ENCODE assay signal across 21 mouse cellular contexts in the genomic region with DNA sequence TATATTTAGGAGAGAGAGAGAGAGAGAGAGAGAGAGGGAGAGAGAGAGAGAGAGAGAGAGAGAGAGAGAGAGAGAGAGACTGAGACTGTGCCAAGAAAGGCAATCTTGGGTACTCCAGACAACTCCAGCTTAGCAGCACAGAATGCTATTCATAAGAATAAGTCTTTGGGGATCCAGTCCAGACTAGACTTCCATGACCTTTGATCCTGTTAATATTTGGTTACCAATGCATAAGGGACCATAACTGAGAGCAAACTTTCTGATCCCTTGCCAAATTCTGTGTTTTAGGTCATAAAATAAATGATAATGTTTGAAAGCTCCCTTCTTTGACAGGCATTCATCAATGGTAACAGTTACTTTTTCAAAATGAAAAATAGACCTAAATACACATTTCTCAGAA. TPM values are rescaled to one million over a fixed set of nuclear protein-coding genes. Genes with fewer than 3 reads are reported as not detected.
DNase-seq lines count a peak whose midpoint lies in the region; TF ChIP-seq lines count a peak whose summit lies in the region.
"Had no signal": no experiment of that assay in that cellular context is flagged by ENCODE, and none has a peak within 500 bp of the region (broad histone marks: within the 10 kb centered on the region; RNA-seq: fewer than 3 reads in every experiment).

No protein-coding gene starts in this region.

- peak overlapping the region; percentile 38; the same call in 1 of the 2 replicates for H3K27ac ChIP-seq in gastrocnemius, adult 2 months
- H3K27ac ChIP-seq: embryonic facial prominence, embryonic 13.5 days; embryonic facial prominence, embryonic 15.5 days; forebrain, embryonic 10.5 days; forebrain, embryonic 12.5 days had no signal

- intact Hi-C loops in gastrocnemius, adult 2 months (cut with DNase I) = loop anchor here (10.0 kb wide), 1 partner anchor 101 kb away; no protein-coding TSS in a partner anchor

- H3K4me3 ChIP-seq in gastrocnemius, adult 2 months = peak overlapping the region; percentile 67
- H3K4me3 ChIP-seq: embryonic facial prominence, embryonic 13.5 days; embryonic facial prominence, embryonic 15.5 days; erythroblast, embryonic 14.5 days; forebrain, embryonic 10.5 days; forebrain, embryonic 12.5 days had no signal

- TF ChIP-seq CTCF in gastrocnemius, adult 2 months (IDR thresholded peaks at IDR 0.05) = no peak

- DNase-seq in embryo, embryonic 11 days = peak; percentile 12
- DNase-seq in embryo, embryonic 10 days (ENCODE audit: low spot score) = no peak
- DNase-seq in gastrocnemius, adult 2 months = no peak
- DNase-seq in gastrocnemius, postnatal 10 days = no peak
- peak; percentile 9 for DNase-seq in forelimb bud, embryonic 11.5 days (ENCODE audit: low read depth, low spot score)
- DNase-seq in right cerebral cortex, postnatal 36 days (ENCODE audit: low spot score in 2 of 2) = no peak
- DNase-seq: adrenal gland, adult 8-10 months; adrenal gland, postnatal 14 days; B cell, adult 2 months; cerebellum, adult 11-12 months; cerebellum, adult 8-10 months; cerebellum, adult 9-11 months; cerebellum, postnatal 14 days; cerebellum, postnatal 36 days had no signal

RNA-seq across cellular contexts. Expression of gene Dcn, which starts 6.7 kb away (rescaled TPM):
- 100 to 1,000 TPM; 271 to 502 TPM for total RNA-seq in gastrocnemius, adult 2 months (2021)
- total RNA-seq in gastrocnemius, postnatal 10 days (2021) = 100 to 1,000 TPM; 546 to 577 TPM
- total RNA-seq: CH12.LX; common myeloid progenitor, adult 5-6 weeks had no signal

Comparison
In these comparisons a context has a peak if more than half of its experiments do, and no peak if none do; other contexts are left out.
1. DNase-seq: peak in embryo, embryonic 11 days (single experiment) and forelimb bud, embryonic 11.5 days (single experiment); none in embryo, embryonic 10 days (single experiment), gastrocnemius, adult 2 months (single experiment), gastrocnemius, postnatal 10 days (single experiment) and right cerebral cortex, postnatal 36 days (0 of 2).